Mouse (Mus musculus): ENCODE data around the gene Ctsa.

DNA sequence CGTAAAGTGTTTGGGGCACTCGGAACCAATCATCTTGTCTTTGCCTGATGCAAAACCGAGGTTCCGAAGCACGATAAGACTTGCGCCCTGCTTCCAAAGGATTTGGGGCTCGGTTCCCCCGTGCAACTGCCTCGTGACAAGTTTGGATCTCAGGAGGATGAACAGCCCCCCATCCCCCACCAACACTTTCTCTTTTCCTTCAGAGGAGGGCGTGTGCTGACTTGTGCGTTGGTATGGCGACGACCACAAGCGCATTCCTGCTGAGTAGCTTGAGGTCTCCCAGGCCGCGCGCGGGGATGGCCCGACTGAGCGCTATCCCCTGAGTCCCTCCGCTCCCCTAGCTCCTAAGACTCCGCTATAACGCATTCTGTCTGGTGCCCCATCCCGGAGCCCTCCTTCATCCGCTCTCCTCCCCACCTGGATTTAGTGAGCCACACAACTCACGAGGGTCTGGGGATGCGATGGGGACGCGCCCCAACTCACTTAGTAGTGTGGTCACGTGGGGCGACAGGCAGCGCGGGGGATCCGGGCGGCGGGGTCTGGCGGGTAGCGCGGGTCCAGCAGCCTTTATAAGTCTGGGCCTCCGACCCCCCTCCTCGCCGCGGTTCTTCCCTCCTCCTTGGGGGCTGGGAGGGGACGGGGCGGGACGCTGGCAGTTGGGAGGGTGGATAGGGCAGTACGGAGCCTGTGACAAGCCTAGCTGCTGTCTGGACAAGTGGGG lies 24.6 kb downstream of the Ctsa start, which contains the start of gene Pltp:
- no peak for TF ChIP-seq POLR2A (IDR thresholded peaks at IDR 0.05; ENCODE audit: low read depth, low read length)
- no peak for TF ChIP-seq CTCF (IDR thresholded peaks at IDR 0.05; ENCODE audit: extremely low read depth, insufficient read depth, insufficient read length, insufficient replicate concordance)
